Mouse (Mus musculus) T-cell, adult 2 months (primary cell): ENCODE data around the gene Mgam.
"Not testable (repeated sequence)": the region's sequence is repeated elsewhere in the genome, so short reads cannot be mapped to it uniquely, and the experiment has no call there.

Source experiments
- DNase-seq: peaks from one replicate; pipeline ENCODE4 v3.0.0; 2022; ENCODE audit warnings: low spot score

Gene Mgam

DNA sequence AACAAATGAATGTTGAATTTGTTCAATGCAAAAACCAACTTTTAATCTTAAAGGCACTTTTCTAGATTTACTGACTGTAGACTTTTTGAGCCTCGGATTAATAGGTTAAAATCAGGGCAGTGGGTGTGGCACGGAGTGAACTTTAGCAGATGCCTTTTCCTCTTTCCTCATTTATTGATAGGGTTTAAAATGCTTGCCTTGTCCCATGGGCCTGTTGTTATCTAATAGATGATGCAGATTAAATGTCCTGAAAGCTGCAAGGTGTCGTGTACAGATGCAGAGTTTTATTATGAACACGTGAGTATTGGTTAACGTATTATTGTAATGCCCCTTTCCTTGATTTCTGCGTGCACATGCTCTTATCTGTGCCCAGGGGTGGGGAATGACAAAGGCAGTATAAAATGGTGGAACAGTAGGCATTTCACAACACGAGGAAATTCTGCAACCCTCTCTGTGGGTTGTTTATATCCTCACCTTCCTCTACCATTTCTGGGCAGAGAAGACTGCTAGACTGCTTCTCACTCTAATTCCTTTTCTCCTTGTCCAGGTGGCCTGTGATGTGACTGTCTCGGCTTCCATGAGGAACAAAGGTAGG, at the start of gene Mgam:
Mgam (plus strand) TSS at position 426 of the 595 bp plus-strand sequence.
- no peak for DNase-seq

DNA sequence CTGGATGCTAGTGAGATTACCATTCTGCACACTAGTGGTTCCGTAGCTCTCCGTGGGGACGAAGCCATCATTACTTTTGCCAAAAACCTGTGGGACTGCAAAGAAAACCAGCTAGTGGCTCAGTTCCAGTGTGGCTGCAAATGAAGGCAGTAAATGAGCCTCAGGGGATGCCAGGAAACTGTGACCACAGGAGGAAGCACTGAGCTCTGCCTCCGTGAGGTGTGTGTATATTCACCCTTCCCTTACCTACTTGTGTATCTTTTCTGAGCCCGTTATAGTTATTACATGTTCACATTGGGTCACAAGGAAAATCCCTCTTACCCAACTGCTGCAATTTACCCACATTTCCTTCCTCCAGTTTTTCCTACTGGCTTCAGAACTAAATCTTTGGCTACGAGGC, 44.3 kb upstream of the Mgam start:
- DNase-seq: no peak

DNA sequence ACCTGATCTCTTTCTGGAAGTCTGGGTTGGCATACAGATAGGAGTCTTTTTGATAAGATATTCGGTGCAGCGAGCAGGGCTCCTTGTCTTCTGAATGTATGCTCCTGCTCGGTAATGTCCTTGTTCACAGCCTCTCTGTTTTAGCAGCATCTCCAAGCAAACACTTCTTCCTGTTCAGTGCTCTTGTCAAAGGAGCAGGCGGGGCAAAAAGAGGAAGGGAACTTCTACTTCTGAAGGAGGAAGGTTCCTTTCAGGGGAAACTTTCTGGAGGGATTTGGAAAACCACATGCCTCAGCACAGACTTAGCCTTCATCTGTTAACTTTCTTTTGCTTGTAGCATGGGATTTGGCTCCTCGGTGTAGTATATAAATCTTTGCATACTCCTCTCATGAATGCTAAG, 43.0 kb upstream of the Mgam start, which contains the start of gene Clec5a:
Clec5a (minus strand) TSS at position 177 of the 400 bp plus-strand sequence.
- no peak for DNase-seq

DNA sequence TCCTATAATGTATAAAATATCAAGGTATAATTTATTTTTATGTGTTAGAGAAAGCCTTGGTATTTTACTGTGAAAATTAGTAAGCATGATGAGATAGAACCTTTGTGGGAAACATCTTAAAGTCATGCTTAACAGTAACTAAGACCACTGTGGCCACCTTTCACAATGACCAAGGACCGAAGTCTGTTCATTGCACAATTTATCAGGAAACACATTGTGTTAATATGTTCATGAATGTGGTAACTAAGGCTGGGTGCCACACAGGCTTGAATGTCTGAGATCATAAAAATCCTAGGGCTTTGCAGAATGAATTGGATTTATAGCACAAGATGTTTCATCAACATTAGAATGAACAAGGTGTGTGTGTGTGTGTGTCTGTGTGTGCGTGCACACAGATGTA, 40.3 kb upstream of the Mgam start:
- DNase-seq: no peak

DNA sequence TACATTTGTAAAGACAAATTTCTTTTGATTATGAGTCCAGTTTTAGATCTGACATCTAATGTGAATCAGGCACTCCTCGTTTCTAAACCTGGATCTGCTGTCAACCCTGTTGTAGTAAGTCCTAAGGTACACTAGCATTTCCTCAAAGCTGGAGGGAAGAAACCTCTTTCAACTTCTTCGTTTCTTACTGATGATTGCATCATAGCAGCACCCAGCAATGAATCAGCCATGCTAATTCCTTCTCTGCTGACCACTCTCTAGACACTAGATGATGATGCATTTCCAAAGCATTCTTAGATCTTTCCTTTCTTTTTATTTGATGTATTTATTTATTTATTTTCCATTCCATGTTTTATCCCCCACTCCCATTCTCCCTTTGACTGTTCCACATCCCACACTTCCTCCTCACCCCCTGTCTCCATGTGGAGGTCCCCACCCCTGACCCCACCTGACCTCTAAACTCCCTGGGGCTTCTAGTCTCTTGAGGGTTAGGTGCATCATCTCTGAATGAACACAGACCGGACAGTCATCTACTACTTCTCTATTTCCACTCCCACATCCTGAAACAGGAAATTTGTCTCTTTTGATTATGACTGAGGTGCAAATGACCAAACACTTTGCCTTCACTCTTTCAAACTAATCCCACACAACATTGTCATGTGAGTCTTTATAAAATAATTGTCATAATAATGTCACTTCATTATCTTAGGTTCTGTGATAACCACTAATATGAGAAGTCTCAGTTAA, 33.7 kb upstream of the Mgam start:
- no peak for DNase-seq

DNA sequence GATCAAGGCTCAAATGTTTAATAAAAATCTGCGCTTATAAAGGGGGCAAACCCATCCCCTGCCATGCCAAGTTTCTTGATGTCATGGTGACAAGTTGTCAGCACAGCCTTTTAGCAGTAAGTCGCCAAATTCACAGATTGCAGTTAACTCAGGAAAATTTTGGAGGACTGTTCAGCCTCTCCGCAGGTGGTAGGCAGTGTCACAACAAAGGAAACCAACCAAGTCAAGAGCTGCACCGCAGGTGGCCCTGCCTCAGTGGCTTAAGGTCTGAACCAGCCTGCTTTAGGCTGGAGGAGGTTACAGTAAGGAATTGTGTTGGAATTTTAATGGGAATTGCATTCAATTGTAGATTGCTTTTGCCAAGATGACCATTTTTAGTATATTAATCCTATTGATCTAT, 30.1 kb upstream of the Mgam start:
- DNase-seq: not testable (repeated sequence)

DNA sequence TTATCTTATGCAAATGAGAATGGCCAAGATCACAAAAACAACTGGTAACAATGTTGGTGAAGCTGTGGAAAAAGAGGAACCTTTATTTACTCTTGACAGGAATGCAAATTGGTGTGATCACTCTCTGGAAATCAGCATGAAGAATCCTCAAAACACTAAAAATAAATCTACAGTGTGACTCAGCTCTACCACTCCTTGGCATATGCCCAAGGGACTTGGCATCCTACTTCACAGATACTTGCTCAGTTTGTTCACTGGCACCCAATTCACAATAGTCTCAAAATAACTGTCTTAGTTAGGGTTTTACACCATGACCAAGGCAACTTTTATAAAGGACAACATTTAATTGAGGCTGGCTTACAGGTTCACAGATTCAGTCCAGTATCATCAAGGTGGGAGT, 21.2 kb upstream of the Mgam start:
- DNase-seq: no peak

DNA sequence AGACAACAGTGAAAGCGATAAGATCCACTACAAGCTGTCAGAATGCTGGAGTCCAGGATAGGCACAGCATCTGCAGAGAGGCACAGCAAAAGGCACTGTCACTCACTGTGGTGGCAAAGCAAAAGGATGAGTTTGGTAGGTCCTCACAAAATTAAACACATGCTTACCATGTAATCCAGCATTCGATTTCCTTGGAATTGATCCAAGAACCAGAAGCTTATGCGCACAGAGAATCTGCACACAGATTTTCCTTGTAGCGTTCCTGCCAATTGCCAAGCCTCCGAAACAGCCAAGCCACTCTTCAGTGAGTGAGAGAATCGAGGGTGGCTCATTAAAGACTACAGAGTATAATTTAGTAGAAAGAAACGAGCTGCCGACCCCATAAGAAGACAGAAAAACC, 18.4 kb upstream of the Mgam start:
- DNase-seq: no peak

DNA sequence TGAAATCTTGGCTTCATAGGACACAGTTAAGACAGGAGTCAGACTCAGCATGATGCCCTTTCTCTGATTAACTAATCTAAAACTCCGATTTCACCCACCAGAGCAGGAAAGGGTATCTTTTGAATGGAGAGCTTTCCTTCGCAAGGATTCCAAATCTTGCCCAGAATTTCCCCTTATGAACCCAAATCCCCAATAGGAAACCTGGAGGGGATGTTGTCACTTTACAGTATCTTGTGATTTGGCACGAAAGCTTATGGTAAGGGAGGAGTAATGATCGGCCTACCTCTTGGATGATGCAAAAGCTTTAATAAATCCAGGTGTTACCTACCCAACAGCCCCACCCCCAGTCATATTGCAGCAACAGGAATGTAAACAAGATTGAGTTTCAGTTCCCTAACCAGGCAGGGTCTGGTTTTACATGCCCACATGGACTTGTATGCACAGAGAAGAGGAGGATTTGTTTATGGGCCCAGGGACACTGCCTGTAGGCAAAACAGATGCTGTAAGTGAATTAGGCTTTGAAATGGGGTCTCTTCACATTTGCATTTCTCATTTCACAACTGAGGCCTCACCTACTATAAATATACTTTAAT, 15.3 kb upstream of the Mgam start, which contains the start of gene Tas2r138:
Tas2r138 (minus strand) TSS at position 51 of the 593 bp plus-strand sequence.
- no peak for DNase-seq

DNA sequence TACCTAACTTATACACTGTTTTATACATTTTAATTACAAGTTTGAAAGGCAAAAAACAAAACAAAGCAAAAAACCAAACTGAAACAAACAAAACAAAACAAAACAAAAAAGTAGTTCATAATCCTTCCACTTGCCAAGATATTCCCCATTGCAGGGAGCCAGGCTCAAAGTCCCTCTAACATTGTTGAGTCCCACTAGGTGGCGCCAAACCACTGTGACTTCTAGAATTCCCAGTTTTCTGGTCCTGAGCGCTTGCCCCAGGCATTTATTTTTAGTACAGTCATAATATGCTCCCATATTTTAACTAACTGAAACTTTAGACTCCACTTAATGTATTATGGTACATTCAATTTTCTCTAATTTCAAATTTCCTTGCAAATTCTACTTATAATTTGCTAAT, 10.7 kb upstream of the Mgam start:
- no peak for DNase-seq

DNA sequence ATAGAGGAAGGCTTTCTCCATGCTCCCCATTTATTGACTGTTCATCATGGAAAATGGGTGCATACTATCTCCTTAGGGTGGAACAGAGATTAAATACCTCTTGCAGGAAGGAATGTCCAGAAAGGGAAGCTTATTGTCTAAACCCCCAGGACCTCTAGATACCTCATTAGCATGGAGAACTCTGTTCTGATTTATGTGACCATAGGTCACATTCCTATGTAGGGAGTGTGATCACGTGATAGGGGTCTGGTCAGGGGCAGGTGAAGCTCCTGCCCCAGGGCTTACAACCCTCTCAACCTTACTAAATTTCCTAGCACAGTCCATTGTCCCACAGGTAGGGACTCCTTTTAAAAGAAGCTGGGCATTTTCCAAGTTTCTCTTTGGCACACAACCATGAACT, 2.5 kb upstream of the Mgam start:
- DNase-seq: no peak

DNA sequence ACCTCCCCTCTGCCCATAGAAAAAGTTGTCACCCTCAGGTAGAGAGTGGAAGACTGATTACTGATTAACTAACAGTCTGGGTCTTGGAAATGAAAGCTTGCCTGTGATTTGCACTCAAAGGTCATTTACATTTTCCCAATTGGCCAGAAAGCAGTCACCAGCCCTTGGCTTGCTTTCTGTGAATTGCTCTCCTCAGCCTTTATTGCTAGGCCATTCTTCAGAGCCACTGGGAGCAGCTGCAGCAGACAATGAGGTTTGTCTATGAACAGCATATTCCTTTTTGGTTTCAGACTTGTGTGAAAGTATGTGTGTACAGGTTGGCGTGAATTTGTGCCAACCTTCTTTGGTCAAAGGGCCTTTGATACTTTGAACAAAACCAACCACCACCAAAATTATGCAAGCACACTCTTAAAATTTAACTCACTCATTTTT, 6.0 kb downstream of the Mgam start:
- no peak for DNase-seq

DNA sequence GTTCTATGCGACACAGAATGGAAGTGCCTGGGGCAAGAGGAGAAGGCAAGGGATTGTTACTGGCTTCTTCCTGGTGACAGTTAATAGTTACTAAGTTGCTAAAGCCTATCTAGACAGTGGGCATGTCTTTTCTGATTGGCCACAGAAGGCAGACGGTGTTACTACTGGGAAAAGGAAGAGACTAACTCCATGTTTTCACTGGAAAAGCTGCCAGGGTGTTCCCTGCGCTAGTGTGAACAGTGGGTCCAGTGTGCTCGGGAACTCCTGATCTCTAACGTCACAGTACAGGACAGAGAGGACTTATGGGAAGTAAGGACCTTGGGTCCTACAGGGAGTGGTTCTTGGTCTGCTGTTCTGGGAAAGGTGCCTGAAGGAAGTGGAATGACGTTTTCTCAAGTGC, 6.9 kb downstream of the Mgam start:
- DNase-seq: no peak

DNA sequence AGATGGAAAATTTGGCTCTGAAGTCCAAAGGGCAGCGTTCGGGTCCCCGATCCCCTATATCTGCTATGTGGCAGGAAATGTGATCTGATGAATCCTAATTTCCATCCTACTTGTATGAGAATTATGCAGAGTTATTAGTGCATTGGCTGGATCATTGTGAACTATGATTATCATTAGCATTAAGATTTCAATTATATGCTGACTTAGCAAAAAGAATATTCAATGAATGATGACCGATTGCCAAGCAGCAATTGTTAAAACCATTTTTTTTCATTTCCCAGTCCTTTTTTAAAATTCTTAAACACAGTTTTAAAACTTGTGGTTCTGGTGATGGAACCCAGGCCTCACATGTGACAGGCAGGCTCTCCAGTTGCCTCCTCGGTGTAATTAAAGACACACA, 9.1 kb downstream of the Mgam start:
- no peak for DNase-seq

DNA sequence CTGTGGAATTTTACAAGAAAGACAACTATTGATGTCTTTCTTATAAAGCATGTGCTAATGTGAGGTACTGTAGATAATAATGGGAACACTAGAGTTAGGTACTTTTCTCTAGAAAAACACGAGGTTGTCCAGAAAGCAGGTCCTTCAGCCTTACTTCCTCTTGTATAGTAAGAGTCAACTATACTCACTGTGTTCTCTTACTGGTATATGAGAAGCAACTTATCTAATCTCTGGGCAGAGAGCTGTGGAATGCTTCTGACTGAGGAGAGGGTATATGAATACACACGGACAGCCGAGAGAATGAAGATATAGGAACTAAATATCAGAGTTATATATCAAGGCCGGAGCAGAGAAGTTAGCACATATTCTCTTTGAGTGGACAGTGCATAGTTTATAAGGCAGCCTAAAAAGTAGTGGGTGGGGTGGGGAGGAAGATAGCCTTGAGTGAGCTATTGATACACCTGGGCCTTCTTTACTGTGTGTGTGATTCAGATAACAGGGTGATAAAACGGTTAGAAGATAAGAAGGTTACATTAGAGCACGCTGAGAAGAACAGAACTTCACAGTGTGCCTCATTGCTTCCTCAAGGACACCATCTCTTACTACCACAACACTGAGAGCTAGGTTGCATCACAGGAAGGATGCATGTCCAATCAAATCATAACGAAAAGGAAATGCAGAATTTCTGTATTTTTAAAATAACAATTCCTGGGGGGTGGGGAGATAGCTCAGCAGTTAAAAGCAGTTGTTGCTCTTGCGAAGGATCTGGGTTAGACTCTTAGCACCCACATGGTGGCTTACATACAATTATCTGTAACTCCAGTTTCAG, 12.3 kb downstream of the Mgam start:
- no peak for DNase-seq

DNA sequence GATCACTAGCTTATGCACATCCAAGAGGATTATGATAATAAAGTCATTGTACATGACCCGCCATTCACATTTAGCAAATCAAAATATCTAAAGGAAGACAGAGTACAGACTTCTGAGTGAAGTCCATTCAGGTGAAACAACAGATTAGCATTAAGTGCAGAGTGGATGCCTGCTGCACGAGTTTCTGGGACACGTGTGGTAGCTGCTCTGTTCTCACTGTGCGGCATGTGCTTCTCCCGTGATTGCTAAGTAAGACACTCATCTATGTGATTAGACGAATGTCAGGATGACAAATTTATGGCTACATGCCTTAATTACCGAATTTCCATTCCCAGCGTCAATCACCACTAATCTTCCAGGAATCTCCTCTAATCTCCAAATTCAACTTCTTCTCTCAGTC, 17.1 kb downstream of the Mgam start:
- no peak for DNase-seq

DNA sequence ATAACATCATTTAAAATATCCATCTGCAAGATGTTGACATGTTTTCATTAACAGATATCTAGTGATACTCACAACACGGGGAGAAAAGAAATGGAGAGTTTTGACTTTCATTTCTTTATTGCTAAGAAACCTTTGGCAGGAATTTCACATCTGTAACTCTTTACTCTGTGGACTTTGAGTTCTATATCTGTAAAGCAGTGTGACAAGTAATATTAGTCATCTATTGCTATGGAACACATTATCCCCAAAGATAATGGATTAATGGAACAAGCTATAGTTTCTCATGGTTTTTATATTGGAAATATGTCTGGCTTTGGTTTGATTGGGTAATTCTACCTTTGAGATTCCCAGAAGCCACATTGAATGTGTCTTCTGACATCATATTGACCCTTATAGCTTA, 22.3 kb downstream of the Mgam start:
- no peak for DNase-seq

DNA sequence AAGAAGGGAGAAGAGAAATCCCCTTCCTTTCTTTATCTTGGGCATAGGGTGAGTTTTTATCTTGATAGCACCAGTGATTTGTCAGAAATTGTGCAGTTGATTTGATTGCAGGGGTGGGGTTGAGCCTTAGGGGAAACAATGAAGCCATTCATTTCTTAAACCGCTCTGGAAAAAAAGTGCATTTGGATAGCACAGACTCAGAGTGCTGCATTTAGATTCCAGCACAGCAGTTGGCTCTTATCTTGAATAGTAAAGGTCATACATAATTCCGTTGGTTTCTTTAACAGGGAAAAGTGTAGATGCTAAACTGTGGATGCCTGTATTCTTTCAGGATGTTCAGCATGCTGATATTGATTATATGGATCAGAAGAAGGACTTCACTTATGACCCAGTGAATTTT, 32.3 kb downstream of the Mgam start:
- DNase-seq: no peak

DNA sequence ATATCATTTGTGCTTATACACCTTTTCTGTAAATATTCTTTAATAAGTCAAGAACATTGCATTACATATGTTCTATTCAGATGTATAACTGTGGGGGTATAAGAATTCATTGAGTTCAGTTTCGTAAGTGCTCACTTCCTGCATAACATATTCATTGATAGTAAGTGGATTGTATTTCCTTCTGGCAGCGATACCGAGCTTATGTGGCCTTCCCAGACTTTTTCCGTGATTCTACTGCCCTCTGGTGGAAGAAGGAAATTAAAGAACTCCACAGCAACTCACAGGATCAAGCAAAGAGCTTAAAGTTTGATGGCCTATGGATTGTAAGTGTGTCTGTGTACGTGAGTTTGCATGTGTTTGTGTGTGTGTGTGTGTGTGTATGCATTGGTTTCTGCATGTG, 60.5 kb downstream of the Mgam start:
- DNase-seq: peak; percentile 12

DNA sequence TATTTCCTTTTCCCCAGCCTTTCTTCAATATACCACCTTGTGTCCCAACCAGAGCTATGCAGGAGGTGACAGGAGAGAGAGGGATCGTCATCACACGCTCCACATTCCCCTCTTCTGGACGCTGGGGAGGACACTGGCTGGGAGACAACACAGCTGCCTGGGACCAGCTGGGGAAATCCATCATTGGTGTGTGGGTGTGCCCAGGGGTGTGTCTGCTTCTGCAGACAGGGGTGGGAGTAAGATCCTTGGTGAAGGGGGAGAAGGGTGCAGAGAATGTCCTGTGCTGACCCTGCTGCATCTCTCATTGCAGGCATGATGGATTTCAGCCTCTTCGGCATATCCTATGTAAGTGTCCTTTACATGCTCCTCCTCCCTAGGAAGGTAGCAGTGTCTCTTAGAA, 63.4 kb downstream of the Mgam start:
- not testable (repeated sequence) for DNase-seq

DNA sequence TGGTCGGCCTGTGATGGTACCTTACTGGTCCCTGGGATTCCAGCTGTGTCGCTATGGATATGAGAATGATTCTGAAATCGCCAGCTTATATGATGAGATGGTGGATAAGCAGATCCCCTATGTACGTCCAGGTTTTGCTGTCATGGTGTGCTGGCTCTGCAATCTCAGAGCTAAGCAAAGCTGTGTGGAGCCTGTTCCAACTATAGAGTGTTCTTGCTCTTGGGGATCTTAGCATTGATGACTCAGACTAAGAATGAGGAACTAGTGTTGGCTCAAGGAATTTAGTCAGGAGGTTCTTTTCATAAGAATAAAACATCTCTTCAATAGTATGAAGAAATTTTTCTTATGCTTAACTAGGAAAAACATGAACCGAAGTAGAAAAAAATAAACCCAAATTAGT, 84.9 kb downstream of the Mgam start:
- DNase-seq: not testable (repeated sequence)

DNA sequence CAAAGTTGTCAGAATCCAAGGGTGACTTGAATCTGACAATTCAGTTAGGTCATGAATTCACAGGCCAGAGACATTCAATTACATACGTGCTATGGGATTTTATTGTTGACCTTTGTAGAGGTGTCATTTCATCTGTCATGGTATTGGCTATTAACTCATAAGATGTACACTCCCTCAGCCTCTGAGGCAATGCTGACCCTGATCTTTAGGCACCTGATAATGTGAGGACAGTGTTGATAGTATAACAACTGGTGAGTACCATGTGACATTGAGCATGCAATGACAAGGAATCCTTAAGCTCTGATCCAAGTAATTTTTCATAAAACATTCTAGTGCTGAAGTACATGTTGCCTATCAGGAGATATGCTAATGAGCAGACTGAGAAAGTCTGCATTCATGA, 87.1 kb downstream of the Mgam start:
- no peak for DNase-seq

DNA sequence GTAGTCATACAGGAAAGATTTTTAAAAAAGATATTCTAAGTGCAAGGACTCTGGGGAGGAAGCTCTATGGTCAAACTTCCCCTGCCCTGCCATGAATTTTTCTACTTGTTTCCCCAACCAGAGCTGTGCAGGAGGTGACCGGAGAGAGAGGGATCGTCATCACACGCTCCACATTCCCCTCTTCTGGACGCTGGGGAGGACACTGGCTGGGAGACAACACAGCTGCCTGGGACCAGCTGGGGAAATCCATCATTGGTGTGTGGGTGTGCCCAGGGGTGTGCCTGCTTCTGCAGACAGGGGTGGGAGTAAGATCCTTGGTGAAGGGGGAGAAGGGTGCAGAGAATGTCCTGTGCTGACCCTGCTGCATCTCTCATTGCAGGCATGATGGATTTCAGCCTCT, 99.9 kb downstream of the Mgam start:
- not testable (repeated sequence) for DNase-seq
